Mouse (Mus musculus): ENCODE measurements at regions not wholly inside any gene's neighbourhood (a gene's known extent, or its start where the extent isn't known, plus 50 kb on each side); places are given as distances from the start of the nearest gene placed in this dataset.
A peak's percentile ranks its signal among the peaks of the same experiment; 100 is the strongest.

- no peaks in the 10 kb centered on the region for H3K27me3 ChIP-seq (ENCODE audit: control insufficient read depth, insufficient read depth, low read depth, low read length)
- H3K9me3 ChIP-seq (ENCODE audit: control insufficient read depth, low read length), result no peaks in the 10 kb centered on the region
- no peak overlapping the region for H3K4me2 ChIP-seq (ENCODE audit: low read depth, low read length)
- no peak overlapping the region for H3K4me3 ChIP-seq (ENCODE audit: low read length)
- ATAC-seq (ENCODE audit: low read depth), result no peak
- no peak overlapping the region for H3K9ac ChIP-seq (ENCODE audit: low read length)
- peaks cover 13% of the 10 kb centered on the region for H3K4me1 ChIP-seq (replicated peaks; ENCODE audit: control insufficient read depth, insufficient read depth, low read length)
- no peak overlapping the region for H3K27ac ChIP-seq (ENCODE audit: low read length)
- 82% methylated on average over 2 of the region's 2 CpGs for WGBS
- H3K36me3 ChIP-seq (ENCODE audit: control insufficient read depth, insufficient read depth, low read length), result no peaks in the 10 kb centered on the region
Observed at GRCm38 (mm10) chr12:31153720-31154119, 80.1 kb downstream of the Fam110c start.

- no peak overlapping the region for H3K27ac ChIP-seq (ENCODE audit: low read length)
- no peak overlapping the region for H3K9ac ChIP-seq (ENCODE audit: low read length)
- H3K9me3 ChIP-seq (ENCODE audit: control insufficient read depth, low read length), result no peaks in the 10 kb centered on the region
- ATAC-seq (ENCODE audit: low read depth), result no peak; the same call in 1 of the 2 replicates
- H3K4me3 ChIP-seq (ENCODE audit: low read length), result no peak overlapping the region
- 45% methylated on average over 5 of the region's 5 CpGs for WGBS
- no peak overlapping the region for H3K4me2 ChIP-seq (ENCODE audit: low read depth, low read length)
- H3K4me1 ChIP-seq (replicated peaks; ENCODE audit: control insufficient read depth, insufficient read depth, low read length), result peaks cover 15% of the 10 kb centered on the region
- H3K27me3 ChIP-seq (ENCODE audit: control insufficient read depth, insufficient read depth, low read depth, low read length), result no peaks in the 10 kb centered on the region
- no peaks in the 10 kb centered on the region for H3K36me3 ChIP-seq (ENCODE audit: control insufficient read depth, insufficient read depth, low read length)
Observed at GRCm38 (mm10) chr12:31154608-31155011, 80.9 kb downstream of the Fam110c start.

GRCm38 (mm10) chr12:31156154-31156720, 82.6 kb downstream of the Fam110c start:
- 56% methylated on average over 13 of the region's 13 CpGs for WGBS
- Histone ChIP-seq H3K9me3 (ENCODE audit: control insufficient read depth, low read length) (no peaks in the 10 kb centered on the region), H3K36me3 (ENCODE audit: control insufficient read depth, insufficient read depth, low read length) (no peaks in the 10 kb centered on the region), H3K27me3 (ENCODE audit: control insufficient read depth, insufficient read depth, low read depth, low read length) (no peaks in the 10 kb centered on the region), H3K4me2 (ENCODE audit: low read depth, low read length) (no peak overlapping the region), H3K4me3 (ENCODE audit: low read length) (no peak overlapping the region), H3K27ac (ENCODE audit: low read length) (no peak overlapping the region), H3K4me1 (replicated peaks; ENCODE audit: control insufficient read depth, insufficient read depth, low read length) (peaks cover 12% of the 10 kb centered on the region), H3K9ac (ENCODE audit: low read length) (no peak overlapping the region)
- ATAC-seq (ENCODE audit: low read depth), result no peak

- WGBS, result 53% methylated on average over 3 of the region's 3 CpGs
- Histone ChIP-seq H3K36me3 (ENCODE audit: control insufficient read depth, insufficient read depth, low read length) (no peaks in the 10 kb centered on the region), H3K27me3 (ENCODE audit: control insufficient read depth, insufficient read depth, low read depth, low read length) (no peaks in the 10 kb centered on the region), H3K4me2 (ENCODE audit: low read depth, low read length) (no peak overlapping the region), H3K27ac (ENCODE audit: low read length) (peak overlapping the region; percentile 25; the same call in 1 of the 2 replicates), H3K9ac (ENCODE audit: low read length) (no peak overlapping the region), H3K4me1 (replicated peaks; ENCODE audit: control insufficient read depth, insufficient read depth, low read length) (peaks cover 12% of the 10 kb centered on the region), H3K9me3 (ENCODE audit: control insufficient read depth, low read length) (no peaks in the 10 kb centered on the region), H3K4me3 (ENCODE audit: low read length) (no peak overlapping the region)
- peak; percentile 49; the same call in 1 of the 2 replicates for ATAC-seq (ENCODE audit: low read depth)
Observed at GRCm38 (mm10) chr12:31157453-31157852, 83.1 kb upstream of the Gm6993 start.

GRCm38 (mm10) chr12:31157890-31158289, 82.7 kb upstream of the Gm6993 start:
- no peaks in the 10 kb centered on the region for H3K36me3 ChIP-seq (ENCODE audit: control insufficient read depth, insufficient read depth, low read length)
- H3K4me1 ChIP-seq (replicated peaks; ENCODE audit: control insufficient read depth, insufficient read depth, low read length), result peaks cover 12% of the 10 kb centered on the region
- 76% methylated on average over 1 of the region's 1 CpGs for WGBS
- H3K9ac ChIP-seq (ENCODE audit: low read length), result no peak overlapping the region
- no peaks in the 10 kb centered on the region for H3K27me3 ChIP-seq (ENCODE audit: control insufficient read depth, insufficient read depth, low read depth, low read length)
- no peak overlapping the region for H3K4me3 ChIP-seq (ENCODE audit: low read length)
- 0 out of 2 replicates have a peak overlapping the region, but pooled peaks have one; percentile 49 for H3K27ac ChIP-seq (ENCODE audit: low read length)
- ATAC-seq (ENCODE audit: low read depth), result peak; percentile 19; the same call in 1 of the 2 replicates
- no peaks in the 10 kb centered on the region for H3K9me3 ChIP-seq (ENCODE audit: control insufficient read depth, low read length)
- no peak overlapping the region for H3K4me2 ChIP-seq (ENCODE audit: low read depth, low read length)

GRCm38 (mm10) chr12:31158885-31159284, 81.7 kb upstream of the Gm6993 start:
- no peaks in the 10 kb centered on the region for H3K27me3 ChIP-seq (ENCODE audit: control insufficient read depth, insufficient read depth, low read depth, low read length)
- 64% methylated on average over 4 of the region's 4 CpGs for WGBS
- H3K9me3 ChIP-seq (ENCODE audit: control insufficient read depth, low read length), result no peaks in the 10 kb centered on the region
- ATAC-seq (ENCODE audit: low read depth), result no peak
- H3K27ac ChIP-seq (ENCODE audit: low read length), result no peak overlapping the region
- H3K4me2 ChIP-seq (ENCODE audit: low read depth, low read length), result no peak overlapping the region
- H3K4me1 ChIP-seq (replicated peaks; ENCODE audit: control insufficient read depth, insufficient read depth, low read length), result peaks cover 12% of the 10 kb centered on the region
- no peak overlapping the region for H3K4me3 ChIP-seq (ENCODE audit: low read length)
- H3K36me3 ChIP-seq (ENCODE audit: control insufficient read depth, insufficient read depth, low read length), result no peaks in the 10 kb centered on the region
- H3K9ac ChIP-seq (ENCODE audit: low read length), result no peak overlapping the region

GRCm38 (mm10) chr12:31159378-31159777, 81.2 kb upstream of the Gm6993 start:
- 45% methylated on average over 7 of the region's 7 CpGs for WGBS
- no peak overlapping the region for H3K4me3 ChIP-seq (ENCODE audit: low read length)
- H3K4me2 ChIP-seq (ENCODE audit: low read depth, low read length), result no peak overlapping the region
- H3K27ac ChIP-seq (ENCODE audit: low read length), result no peak overlapping the region
- no peaks in the 10 kb centered on the region for H3K36me3 ChIP-seq (ENCODE audit: control insufficient read depth, insufficient read depth, low read length)
- peak; percentile 42 for ATAC-seq (ENCODE audit: low read depth)
- peaks cover 12% of the 10 kb centered on the region for H3K4me1 ChIP-seq (replicated peaks; ENCODE audit: control insufficient read depth, insufficient read depth, low read length)
- no peaks in the 10 kb centered on the region for H3K9me3 ChIP-seq (ENCODE audit: control insufficient read depth, low read length)
- no peak overlapping the region for H3K9ac ChIP-seq (ENCODE audit: low read length)
- H3K27me3 ChIP-seq (ENCODE audit: control insufficient read depth, insufficient read depth, low read depth, low read length), result no peaks in the 10 kb centered on the region

GRCm38 (mm10) chr12:31168221-31168890, 72.2 kb upstream of the Gm6993 start:
- no peaks in the 10 kb centered on the region for H3K27me3 ChIP-seq (ENCODE audit: control insufficient read depth, insufficient read depth, low read depth, low read length)
- H3K9ac ChIP-seq (ENCODE audit: low read length), result no peak overlapping the region
- H3K4me2 ChIP-seq (ENCODE audit: low read depth, low read length), result no peak overlapping the region
- peak overlapping the region; percentile 2; the same call in 1 of the 2 replicates for H3K27ac ChIP-seq (ENCODE audit: low read length)
- no peak overlapping the region for H3K4me3 ChIP-seq (ENCODE audit: low read length)
- ATAC-seq (ENCODE audit: low read depth), result peak; percentile 32
- H3K36me3 ChIP-seq (ENCODE audit: control insufficient read depth, insufficient read depth, low read length), result no peaks in the 10 kb centered on the region
- 33% methylated on average over 4 of the region's 4 CpGs for WGBS
- H3K4me1 ChIP-seq (replicated peaks; ENCODE audit: control insufficient read depth, insufficient read depth, low read length), result peaks cover 19% of the 10 kb centered on the region
- no peaks in the 10 kb centered on the region for H3K9me3 ChIP-seq (ENCODE audit: control insufficient read depth, low read length)

- H3K27me3 ChIP-seq (ENCODE audit: control insufficient read depth, insufficient read depth, low read depth, low read length), result no peaks in the 10 kb centered on the region
- no peak for ATAC-seq (ENCODE audit: low read depth)
- H3K4me1 ChIP-seq (replicated peaks; ENCODE audit: control insufficient read depth, insufficient read depth, low read length), result peaks cover 19% of the 10 kb centered on the region
- H3K4me3 ChIP-seq (ENCODE audit: low read length), result no peak overlapping the region
- no peak overlapping the region for H3K9ac ChIP-seq (ENCODE audit: low read length)
- no peak overlapping the region for H3K4me2 ChIP-seq (ENCODE audit: low read depth, low read length)
- H3K27ac ChIP-seq (ENCODE audit: low read length), result no peak overlapping the region
- no peaks in the 10 kb centered on the region for H3K36me3 ChIP-seq (ENCODE audit: control insufficient read depth, insufficient read depth, low read length)
- 65% methylated on average over 6 of the region's 6 CpGs for WGBS
- peaks cover 5% of the 10 kb centered on the region; the same call in 1 of the 2 replicates for H3K9me3 ChIP-seq (ENCODE audit: control insufficient read depth, low read length)
Observed at GRCm38 (mm10) chr12:31170111-31170510, 70.5 kb upstream of the Gm6993 start.
